Mouse (Mus musculus) gastrocnemius, adult 8-10 months (tissue): ENCODE measurements at regions not wholly inside any gene's neighbourhood (a gene's known extent, or its start where the extent isn't known, plus 50 kb on each side); places are given as distances from the start of the nearest gene placed in this dataset.

Source experiments
- DNase-seq, 2 experiments: peaks; one replicate each; pipeline ENCODE4 v3.0.0; 2022; ENCODE audit warnings: low spot score in 2 of 2

GRCm38 (mm10) chr15:51392449-51393405 lies 2492.0 kb upstream of the Gm7489 start:
- DNase-seq = no peak

- no peak for DNase-seq
Measured at GRCm38 (mm10) chr15:51395961-51396360, 2488.7 kb upstream of the Gm7489 start.

- no peak for DNase-seq
Measured at GRCm38 (mm10) chr15:51403581-51403980, 2481.1 kb upstream of the Gm7489 start.

- DNase-seq = no peak
Measured at GRCm38 (mm10) chr15:51409791-51410308, 2474.9 kb upstream of the Gm7489 start.

GRCm38 (mm10) chr15:51411966-51412365 lies 2472.7 kb upstream of the Gm7489 start:
- DNase-seq = no peak

GRCm38 (mm10) chr15:51442606-51443005 lies 2442.1 kb upstream of the Gm7489 start:
- DNase-seq = no peak

- DNase-seq = no peak
Measured at GRCm38 (mm10) chr15:51469895-51470294, 2414.8 kb upstream of the Gm7489 start.

- DNase-seq = no peak
Measured at GRCm38 (mm10) chr15:51471143-51471542, 2413.6 kb upstream of the Gm7489 start.

GRCm38 (mm10) chr15:51472049-51472448 lies 2412.7 kb upstream of the Gm7489 start:
- no peak for DNase-seq

- DNase-seq = no peak
Measured at GRCm38 (mm10) chr15:51481856-51482255, 2402.8 kb upstream of the Gm7489 start.

- DNase-seq = no peak
Measured at GRCm38 (mm10) chr15:51484207-51484606, 2400.5 kb upstream of the Gm7489 start.

GRCm38 (mm10) chr15:51485554-51485953 lies 2399.2 kb upstream of the Gm7489 start:
- DNase-seq = no peak

- DNase-seq = no peak
Measured at GRCm38 (mm10) chr15:51502058-51502741, 2382.5 kb upstream of the Gm7489 start.

- DNase-seq = no peak
Measured at GRCm38 (mm10) chr15:51502742-51503270, 2381.9 kb upstream of the Gm7489 start.

- DNase-seq = no peak
Measured at GRCm38 (mm10) chr15:51503341-51503740, 2381.4 kb upstream of the Gm7489 start.

GRCm38 (mm10) chr15:51504016-51504760 lies 2380.5 kb upstream of the Gm7489 start:
- DNase-seq = no peak

GRCm38 (mm10) chr15:51504789-51505188 lies 2379.9 kb upstream of the Gm7489 start:
- no peak for DNase-seq

- DNase-seq = no peak
Measured at GRCm38 (mm10) chr15:51507126-51507525, 2377.6 kb upstream of the Gm7489 start.

GRCm38 (mm10) chr15:51511319-51511718 lies 2373.4 kb upstream of the Gm7489 start:
- DNase-seq = no peak

GRCm38 (mm10) chr15:51536317-51536716 lies 2348.4 kb upstream of the Gm7489 start:
- no peak for DNase-seq

- DNase-seq = no peak
Measured at GRCm38 (mm10) chr15:51551216-51551775, 2333.4 kb upstream of the Gm7489 start.
